Mouse (Mus musculus) thymus, adult 2 months (tissue): ENCODE results near the gene Xirp1.

Experiments used
- CTCF ChIP-seq: fragments of 200-500 bp; IDR thresholded peaks from 2 replicates; pipeline ENCODE4 v1.5.1; 2012; ENCODE audit warnings: mild to moderate bottlenecking, control low read depth, low read length, moderate library complexity, borderline replicate concordance; ENCODE audit not compliant: control insufficient read depth, poor library complexity, insufficient read depth; ENCODE audit errors: extremely low read depth
- POLR2A ChIP-seq: fragments of 200-500 bp; IDR thresholded peaks from 2 replicates; pipeline ENCODE4 v1.6.1; 2012; ENCODE audit warnings: mild to moderate bottlenecking, low read length, control low read depth, moderate library complexity; ENCODE audit not compliant: control insufficient read depth, poor library complexity, insufficient read depth; ENCODE audit errors: extremely low read depth

DNA sequence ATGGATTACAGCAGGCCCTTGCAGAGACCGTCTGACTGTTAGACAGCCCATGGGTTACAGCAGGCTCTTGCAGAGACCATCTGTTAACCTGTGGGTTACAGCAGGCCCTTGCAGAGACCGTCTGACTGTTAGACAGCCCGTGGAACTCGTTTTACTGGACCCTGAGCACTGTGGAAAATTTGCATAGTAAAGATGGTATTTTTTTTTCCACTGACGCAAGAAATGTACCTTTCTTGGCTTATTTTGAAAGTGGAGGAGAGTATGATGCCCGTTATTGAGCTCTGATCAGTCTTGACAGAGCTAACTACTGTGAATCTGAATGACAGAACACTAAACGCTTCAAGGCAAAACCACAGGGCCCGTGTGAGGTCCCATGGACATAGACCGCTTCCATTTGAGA, 32.8 kb upstream of the Xirp1 start:
- TF ChIP-seq POLR2A = no peak
- TF ChIP-seq CTCF = no peak
